Mouse (Mus musculus) myocyte (in vitro differentiated cells): ENCODE results near the gene Ttc41.

Source experiments
- MYOD1 ChIP-seq, 3 experiments: IDR thresholded peaks; one replicate each; pipeline ENCODE4 v1.6.1; 2011; ENCODE audit warnings: control low read depth in 2 of 3, low read depth in 2 of 3, mild to moderate bottlenecking in 2 of 3, moderate library complexity in 1 of 3; ENCODE audit not compliant: insufficient read length in 2 of 3, control insufficient read depth in 1 of 3
- POLR2A ChIP-seq: IDR thresholded peaks from one replicate; pipeline ENCODE4 v1.6.1; 2011; ENCODE audit warnings: low read depth, mild to moderate bottlenecking, control low read depth, moderate library complexity; ENCODE audit not compliant: insufficient read length
- POLR2AphosphoS2 ChIP-seq: IDR thresholded peaks from one replicate; pipeline ENCODE4 v1.6.1; 2011; ENCODE audit warnings: low read depth, control low read depth; ENCODE audit not compliant: insufficient read length
- REST ChIP-seq: IDR thresholded peaks from one replicate; pipeline ENCODE4 v1.6.1; 2011; ENCODE audit warnings: mild to moderate bottlenecking, control low read depth, moderate library complexity; ENCODE audit not compliant: insufficient read depth, insufficient read length
- TCF12 ChIP-seq: IDR thresholded peaks from one replicate; pipeline ENCODE4 v1.6.1; 2011; ENCODE audit warnings: mild to moderate bottlenecking, control low read depth; ENCODE audit not compliant: poor library complexity, insufficient read depth, severe bottlenecking
- USF1 ChIP-seq: IDR thresholded peaks from one replicate; pipeline ENCODE4 v1.6.1; 2011; ENCODE audit warnings: low read depth, mild to moderate bottlenecking, control low read depth, moderate library complexity

DNA sequence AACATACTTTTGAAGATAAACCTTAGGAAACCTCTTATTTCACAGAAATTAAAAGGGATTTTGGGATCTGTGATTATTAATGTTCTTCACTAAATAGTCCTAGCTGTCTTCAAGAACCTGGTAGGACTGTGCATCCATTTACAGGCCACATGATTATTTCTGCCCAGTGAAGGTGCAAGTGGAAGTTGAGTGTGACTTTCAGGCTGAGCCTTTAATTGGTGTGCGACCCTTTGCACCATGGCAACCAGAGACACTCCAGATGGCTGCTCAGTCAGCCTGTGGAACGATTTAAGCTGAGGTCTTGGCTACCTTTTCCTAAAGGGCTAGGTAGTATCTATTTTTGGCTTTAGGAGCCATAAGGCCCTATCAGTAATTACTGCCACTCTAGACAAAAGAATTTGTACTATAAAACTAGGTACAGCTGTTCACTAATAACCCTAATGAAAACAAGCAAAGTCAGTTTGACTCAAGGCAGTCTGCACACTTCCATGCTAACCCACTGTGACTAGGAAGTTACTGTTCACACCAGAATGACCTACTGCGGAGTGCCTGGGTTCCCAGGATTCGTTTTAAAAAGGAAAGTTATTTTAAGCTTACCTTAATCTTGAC is 3.2 kb upstream of the Ttc41 start:
- no peak for TF ChIP-seq USF1
- no peak for TF ChIP-seq POLR2AphosphoS2
- TF ChIP-seq MYOD1 (IDR thresholded peaks at IDR 0.05; ENCODE audit: control insufficient read depth in 1 of 3, insufficient read length in 2 of 3, low read depth in 2 of 3): no peak
- no peak for TF ChIP-seq POLR2A
- no peak for TF ChIP-seq TCF12
- TF ChIP-seq REST: no peak
